12 mouse cellular contexts compared by ENCODE assay signal in genomic region chr10:69720452-69720851, GRCm38 (mm10).
DNase-seq lines count a peak whose midpoint lies in the region; ATAC-seq lines count a peak whose summit lies in the region.
"Had no signal": no experiment of that assay in that cellular context is flagged by ENCODE, and none has a peak within 500 bp of the region (broad histone marks: within the 10 kb centered on the region; RNA-seq: fewer than 3 reads in every experiment).

No protein-coding gene starts in this region.

- intact Hi-C loops in gastrocnemius, postnatal 14 days (cut with DNase I; ENCODE audit: low total_unique reads), result no loop called here

- 0 out of 2 replicates have a peak, but pooled peaks cover 5% of the 10 kb centered on the region for H3K27me3 ChIP-seq in forebrain, embryonic 13.5 days
- H3K27me3 ChIP-seq in forebrain, embryonic 11.5 days (ENCODE audit: control insufficient read depth, insufficient read depth, low read length), result no peaks in the 10 kb centered on the region
- H3K27me3 ChIP-seq in hindbrain, embryonic 10.5 days (ENCODE audit: insufficient read depth, poor library complexity, severe bottlenecking), result no peaks in the 10 kb centered on the region
- no peaks in the 10 kb centered on the region for H3K27me3 ChIP-seq in midbrain, embryonic 12.5 days
- H3K27me3 ChIP-seq: liver, embryonic 12.5 days had no signal

- WGBS in forebrain, embryonic 13.5 days, result 29% methylated on average over 10 of the region's 10 CpGs
- whole genome bisulfite sequencing in forebrain, embryonic 11.5 days, result 39% methylated on average over 10 of the region's 10 CpGs
- 49% methylated on average over 10 of the region's 10 CpGs for WGBS in hindbrain, embryonic 10.5 days
- WGBS in midbrain, embryonic 12.5 days, result 25% methylated on average over 10 of the region's 10 CpGs

- peaks cover 46% of the 10 kb centered on the region for H3K4me1 ChIP-seq in forebrain, embryonic 13.5 days
- H3K4me1 ChIP-seq in forebrain, embryonic 11.5 days (replicated peaks; ENCODE audit: control insufficient read depth, insufficient read depth, low read length), result peaks cover 7% of the 10 kb centered on the region; the same call in 1 of the 2 replicates
- peaks cover 48% of the 10 kb centered on the region for H3K4me1 ChIP-seq in hindbrain, embryonic 10.5 days (replicated peaks)
- peaks cover 26% of the 10 kb centered on the region for H3K4me1 ChIP-seq in midbrain, embryonic 12.5 days
- H3K4me1 ChIP-seq: liver, embryonic 12.5 days had no signal

- peak overlapping the region; percentile 75 for H3K27ac ChIP-seq in forebrain, embryonic 13.5 days
- no peak overlapping the region for H3K27ac ChIP-seq in forebrain, embryonic 11.5 days (ENCODE audit: low read depth, low read length)
- H3K27ac ChIP-seq in hindbrain, embryonic 10.5 days, result peak overlapping the region; percentile 73
- peak overlapping the region; percentile 75 for H3K27ac ChIP-seq in midbrain, embryonic 12.5 days (replicated peaks)
- H3K27ac ChIP-seq: liver, embryonic 12.5 days had no signal

- H3K4me3 ChIP-seq in forebrain, embryonic 13.5 days, result no peak overlapping the region
- H3K4me3 ChIP-seq in forebrain, embryonic 11.5 days (ENCODE audit: low read depth, low read length), result no peak overlapping the region
- H3K4me3 ChIP-seq in hindbrain, embryonic 10.5 days, result no peak overlapping the region
- no peak overlapping the region for H3K4me3 ChIP-seq in midbrain, embryonic 12.5 days
- H3K4me3 ChIP-seq: erythroblast, embryonic 14.5 days; liver, embryonic 12.5 days had no signal

- H3K9me3 ChIP-seq in forebrain, embryonic 13.5 days (replicated peaks), result no peaks in the 10 kb centered on the region
- H3K9me3 ChIP-seq in forebrain, embryonic 11.5 days (ENCODE audit: control insufficient read depth, low read length), result no peaks in the 10 kb centered on the region
- H3K9me3 ChIP-seq in hindbrain, embryonic 10.5 days, result no peaks in the 10 kb centered on the region
- no peaks in the 10 kb centered on the region for H3K9me3 ChIP-seq in midbrain, embryonic 12.5 days
- H3K9me3 ChIP-seq: liver, embryonic 12.5 days had no signal

- 0 out of 2 replicates have a peak overlapping the region, but pooled peaks have one; percentile 39 for H3K9ac ChIP-seq in forebrain, embryonic 13.5 days
- H3K9ac ChIP-seq in forebrain, embryonic 11.5 days (ENCODE audit: low read length), result no peak overlapping the region
- H3K9ac ChIP-seq in midbrain, embryonic 12.5 days (replicated peaks), result no peak overlapping the region
- H3K9ac ChIP-seq: liver, embryonic 12.5 days had no signal

- ATAC-seq in forebrain, embryonic 13.5 days, result peak; percentile 17; the same call in 1 of the 2 replicates
- ATAC-seq in forebrain, embryonic 11.5 days (replicated peaks; ENCODE audit: low FRiP score), result no peak
- ATAC-seq in midbrain, embryonic 12.5 days (ENCODE audit: low FRiP score, low read depth), result 0 out of 2 replicates have a peak, but pooled peaks have one; percentile 7
- ATAC-seq: liver, embryonic 12.5 days had no signal

- no peak for DNase-seq in forebrain, embryonic 11.5 days (ENCODE audit: low spot score)
- DNase-seq in Muller cell, postnatal 12 days (ENCODE audit: inconsistent ontology term), result peak; percentile 82
- DNase-seq in hindbrain, embryonic 10.5 days (ENCODE audit: low spot score), result peak; percentile 20
- DNase-seq in gastrocnemius, postnatal 14 days, result no peak
- DNase-seq in left cerebral cortex, adult 9 months (ENCODE audit: low spot score in 2 of 2), result no peak
- DNase-seq in cerebellum, adult 9-10 months, result no peak
- DNase-seq: adrenal gland, adult 2 months; thymus, postnatal 4 days had no signal

- no peaks in the 10 kb centered on the region for H3K36me3 ChIP-seq in forebrain, embryonic 13.5 days (ENCODE audit: poor library complexity, severe bottlenecking)
- no peaks in the 10 kb centered on the region for H3K36me3 ChIP-seq in forebrain, embryonic 11.5 days (ENCODE audit: control insufficient read depth, insufficient read depth, low read length)
- no peaks in the 10 kb centered on the region for H3K36me3 ChIP-seq in hindbrain, embryonic 10.5 days
- no peaks in the 10 kb centered on the region for H3K36me3 ChIP-seq in midbrain, embryonic 12.5 days
- H3K36me3 ChIP-seq: liver, embryonic 12.5 days had no signal

- peak overlapping the region; percentile 27; the same call in 1 of the 2 replicates for H3K4me2 ChIP-seq in forebrain, embryonic 13.5 days
- H3K4me2 ChIP-seq in forebrain, embryonic 11.5 days (ENCODE audit: low read depth, low read length, severe bottlenecking), result no peak overlapping the region
- H3K4me2 ChIP-seq in midbrain, embryonic 12.5 days (replicated peaks), result peak overlapping the region; percentile 25; the same call in 1 of the 2 replicates
- H3K4me2 ChIP-seq: liver, embryonic 12.5 days had no signal

Comparison
In these comparisons a context has a peak if more than half of its experiments do, and no peak if none do; other contexts are left out.
1. DNase-seq: peak in Muller cell, postnatal 12 days (single experiment) and hindbrain, embryonic 10.5 days (single experiment); none in forebrain, embryonic 11.5 days (single experiment), gastrocnemius, postnatal 14 days (single experiment), left cerebral cortex, adult 9 months (0 of 2) and cerebellum, adult 9-10 months (single experiment).